Mouse (Mus musculus) layer of hippocampus, adult 9-10 months (tissue): ENCODE data around the gene Zc3h10.
"Not testable (repeated sequence)": the region's sequence is repeated elsewhere in the genome, so short reads cannot be mapped to it uniquely, and the experiment has no call there.

Experiments
- DNase-seq: peaks from one replicate; pipeline ENCODE4 v3.0.0; 2022; ENCODE audit warnings: low spot score

Zc3h10 gene

DNA sequence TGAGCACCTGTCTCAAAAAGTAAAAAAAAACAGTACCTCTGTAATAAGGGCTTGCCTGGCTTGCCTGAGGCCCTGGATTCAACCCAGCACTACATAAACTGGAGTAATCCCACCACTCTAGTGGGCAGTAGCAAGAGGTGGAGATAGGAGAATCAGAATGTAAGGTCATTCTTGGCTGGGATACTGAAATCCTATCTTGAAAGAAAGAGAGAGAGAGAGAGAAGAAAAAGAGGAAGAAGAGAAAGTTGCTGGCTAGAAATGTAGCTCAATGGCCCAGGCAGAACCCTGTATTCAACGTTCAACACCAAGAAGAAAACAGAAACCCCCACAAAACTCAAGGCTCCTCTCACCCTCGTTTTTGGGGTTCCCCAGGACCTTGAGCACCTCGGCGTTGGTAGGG, 51.7 kb downstream of the Zc3h10 start:
- DNase-seq: no peak

- DNase-seq: no peak
These were observed 52.3 kb downstream of the Zc3h10 start for GRCm38 (mm10) chr10:128495270-128495669.

DNA sequence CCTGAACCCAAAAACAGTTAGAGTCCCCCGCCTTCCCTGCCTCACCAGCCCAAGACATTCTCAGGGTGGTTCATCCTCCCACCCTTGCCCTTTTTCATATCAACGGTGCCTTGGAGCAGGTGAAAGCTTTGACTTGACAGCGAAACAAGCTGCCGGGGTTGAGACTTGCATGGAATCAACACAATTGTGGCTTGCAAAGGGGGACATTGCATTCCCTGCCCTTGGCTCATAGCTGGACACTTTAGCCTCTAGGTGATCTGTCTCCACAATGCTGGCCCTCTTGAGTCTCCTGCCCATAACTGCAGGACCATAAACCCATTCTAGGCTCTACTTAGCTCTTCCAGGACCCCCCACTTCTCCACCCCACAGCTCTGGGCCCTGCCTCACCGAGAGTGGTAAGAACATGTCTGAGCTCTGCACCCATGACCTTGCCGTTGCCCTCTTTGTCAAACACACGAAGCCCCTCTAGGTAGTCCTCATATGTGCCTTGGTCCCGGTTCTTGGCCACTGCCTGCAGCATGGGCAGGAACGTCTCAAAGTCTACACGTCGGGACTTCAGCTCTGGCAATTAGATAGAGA, 52.8 kb downstream of the Zc3h10 start:
- DNase-seq: no peak

DNA sequence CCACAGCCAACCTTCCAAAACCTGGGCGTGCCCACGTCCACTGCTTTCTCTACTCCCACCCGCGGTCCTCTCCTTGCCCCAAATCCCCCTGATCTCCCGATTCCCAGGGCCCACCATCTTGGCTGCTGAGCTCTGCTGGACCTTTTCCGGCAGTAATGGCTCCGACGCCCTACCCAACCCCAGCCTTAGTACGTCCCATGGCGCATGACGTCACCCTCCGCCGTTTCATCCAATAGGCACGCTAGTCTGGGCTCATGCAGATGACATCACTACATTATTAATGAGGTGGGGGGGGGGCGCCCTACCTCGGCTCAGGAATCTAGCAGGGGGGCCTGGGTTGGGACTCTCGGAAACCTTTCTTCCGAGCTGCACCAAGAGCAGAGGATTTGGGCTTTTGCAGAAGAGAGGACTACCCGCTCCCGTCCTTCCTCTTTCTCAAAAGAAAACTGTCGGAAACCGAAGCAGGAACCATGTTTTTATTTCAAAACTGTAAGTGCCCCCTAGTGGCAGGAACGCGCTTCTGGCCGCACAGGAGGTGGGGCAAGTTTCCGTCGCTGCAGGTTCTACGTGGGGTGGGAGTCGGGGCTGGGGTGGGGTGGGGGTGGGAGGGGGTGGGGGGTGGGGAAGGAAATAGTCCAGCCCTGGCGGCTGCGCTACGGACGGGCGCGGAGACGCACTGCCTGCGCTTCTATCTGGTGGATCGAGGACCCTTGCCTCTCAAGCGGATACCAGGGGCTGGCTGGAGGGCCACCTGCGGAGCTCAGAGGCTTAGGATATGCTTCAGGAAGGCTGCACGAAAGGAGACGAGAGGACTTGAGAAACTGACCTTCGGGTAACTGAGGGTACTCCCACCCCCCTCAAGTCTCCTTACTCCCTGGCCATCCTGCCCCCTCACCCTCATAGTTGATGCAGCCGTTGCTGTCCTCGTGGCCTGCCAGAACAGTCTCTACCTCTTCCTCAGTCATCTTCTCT, 53.6 kb downstream of the Zc3h10 start, which contains the start of gene Myl6:
Myl6 (minus strand) TSS at position 451 of the 972 bp plus-strand sequence.
- DNase-seq: peak; percentile 99

DNA sequence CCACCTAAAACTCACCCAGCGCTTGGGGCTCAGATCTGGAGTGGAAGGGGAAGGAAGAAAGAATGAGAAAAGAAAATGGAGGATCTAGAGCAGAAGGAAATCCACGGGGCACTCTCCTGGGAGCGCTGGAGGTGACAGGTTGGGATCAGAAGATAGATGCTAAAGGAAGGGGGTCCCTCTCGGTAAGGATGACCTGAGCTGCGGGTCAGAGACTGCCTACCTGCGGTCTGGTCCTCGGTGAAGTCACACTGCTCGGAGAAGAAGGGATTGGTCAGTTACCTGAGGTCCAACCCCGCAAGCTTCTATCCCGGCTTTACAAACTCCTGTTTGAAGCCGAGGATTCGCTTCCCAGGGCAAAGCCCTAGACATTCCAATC, 54.3 kb downstream of the Zc3h10 start:
- DNase-seq: no peak

- DNase-seq: no peak
These were observed 54.8 kb downstream of the Zc3h10 start for GRCm38 (mm10) chr10:128492633-128493311.

GRCm38 (mm10) chr10:128492051-128492450, 55.5 kb downstream of the Zc3h10 start:
- not testable (repeated sequence) for DNase-seq
